Mouse (Mus musculus) myocyte (in vitro differentiated cells): Measurements from ENCODE around the gene B4galt4. TPM values are rescaled to one million over a fixed set of nuclear protein-coding genes. Genes with fewer than 3 reads are reported as not detected.

Experiments used
- H3K27me3 ChIP-seq: one replicate; pipeline ENCODE4 v1.6.1; 2011; ENCODE audit not compliant: control insufficient read depth, insufficient read depth, insufficient read length
- H3K36me3 ChIP-seq: one replicate; pipeline ENCODE4 v1.6.1; 2011; ENCODE audit not compliant: control insufficient read depth, insufficient read depth
- H3K4me2 ChIP-seq: one replicate; pipeline ENCODE4 v1.6.1; 2011; ENCODE audit warnings: low read depth, control low read depth
- H3K4me3 ChIP-seq: one replicate; pipeline ENCODE4 v1.5.1; 2011; ENCODE audit warnings: mild to moderate bottlenecking, control low read depth, moderate library complexity
- H3K79me2 ChIP-seq: one replicate; pipeline ENCODE4 v1.6.1; 2011; ENCODE audit not compliant: control insufficient read depth, insufficient read depth
- H3ac ChIP-seq: one replicate; pipeline ENCODE4 v1.6.1; 2011; ENCODE audit not compliant: control insufficient read depth, insufficient read length
- CEBPB ChIP-seq: IDR thresholded peaks from 2 replicates; pipeline ENCODE4 v1.6.1; 2011; ENCODE audit warnings: mild to moderate bottlenecking, moderate library complexity; ENCODE audit not compliant: poor library complexity, insufficient read depth, severe bottlenecking
- E2F4 ChIP-seq: IDR thresholded peaks from one replicate; pipeline ENCODE4 v1.6.1; 2011; ENCODE audit warnings: mild to moderate bottlenecking, control low read depth, moderate library complexity; ENCODE audit not compliant: insufficient read depth
- MAX ChIP-seq: IDR thresholded peaks from one replicate; pipeline ENCODE4 v1.6.1; 2011; ENCODE audit warnings: low read depth, mild to moderate bottlenecking, control low read depth
- MYOD1 ChIP-seq, 3 experiments: IDR thresholded peaks; one replicate each; pipeline ENCODE4 v1.6.1; 2011; ENCODE audit warnings: control low read depth in 2 of 3, low read depth in 2 of 3, mild to moderate bottlenecking in 2 of 3, moderate library complexity in 1 of 3; ENCODE audit not compliant: insufficient read length in 2 of 3, control insufficient read depth in 1 of 3
- MYOG ChIP-seq, 3 experiments: IDR thresholded peaks; one replicate each; pipeline ENCODE4 v1.6.1; 2011; ENCODE audit warnings: control low read depth in 2 of 3, low read depth in 2 of 3, mild to moderate bottlenecking in 2 of 3; ENCODE audit not compliant: insufficient read length in 2 of 3, control insufficient read depth in 1 of 3, insufficient read depth in 1 of 3
- POLR2A ChIP-seq: IDR thresholded peaks from one replicate; pipeline ENCODE4 v1.6.1; 2011; ENCODE audit warnings: low read depth, mild to moderate bottlenecking, control low read depth, moderate library complexity; ENCODE audit not compliant: insufficient read length
- POLR2AphosphoS2 ChIP-seq: IDR thresholded peaks from one replicate; pipeline ENCODE4 v1.6.1; 2011; ENCODE audit warnings: low read depth, control low read depth; ENCODE audit not compliant: insufficient read length
- REST ChIP-seq: IDR thresholded peaks from one replicate; pipeline ENCODE4 v1.6.1; 2011; ENCODE audit warnings: mild to moderate bottlenecking, control low read depth, moderate library complexity; ENCODE audit not compliant: insufficient read depth, insufficient read length
- SRF ChIP-seq: IDR thresholded peaks from one replicate; pipeline ENCODE4 v1.6.1; 2011; ENCODE audit warnings: low read depth; ENCODE audit not compliant: control insufficient read depth, insufficient read length
- TCF12 ChIP-seq: IDR thresholded peaks from one replicate; pipeline ENCODE4 v1.6.1; 2011; ENCODE audit warnings: mild to moderate bottlenecking, control low read depth; ENCODE audit not compliant: poor library complexity, insufficient read depth, severe bottlenecking
- TCF3 ChIP-seq: IDR thresholded peaks from one replicate; pipeline ENCODE4 v1.6.1; 2011; ENCODE audit warnings: low read depth, control low read depth; ENCODE audit not compliant: insufficient read length
- USF1 ChIP-seq: IDR thresholded peaks from one replicate; pipeline ENCODE4 v1.6.1; 2011; ENCODE audit warnings: low read depth, mild to moderate bottlenecking, control low read depth, moderate library complexity
- polyA plus RNA-seq: library from polyadenylated mRNA; unstranded; fragments of >200 nt; fragmentation: generic; extraction: Trizol; gene quantifications from one replicate; pipeline ENCODE4 v1.2.1, GENCODE M21; 2012; ENCODE audit warnings: missing spikeins

Gene B4galt4
- polyA plus RNA-seq, 1 experiment = 6.6 TPM

DNA sequence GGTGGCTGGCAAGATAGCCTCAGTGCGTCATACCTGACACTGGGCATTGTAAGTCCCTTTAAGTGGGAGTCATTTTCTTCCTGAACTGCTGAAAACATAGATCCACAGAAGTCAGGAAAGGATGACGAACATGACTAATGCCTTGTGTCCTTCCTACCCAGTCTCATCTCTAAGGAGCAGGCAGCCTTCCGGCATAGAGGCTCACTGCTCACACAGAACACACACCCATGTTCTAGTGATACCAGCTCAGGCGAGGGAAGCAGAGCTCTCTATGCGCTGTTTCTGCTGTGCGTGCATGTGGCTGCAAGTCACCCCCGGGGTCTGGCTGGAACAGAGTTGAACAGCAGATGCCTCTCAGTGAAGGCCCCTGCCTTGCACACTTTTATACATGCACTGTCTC is 43.2 kb downstream of the B4galt4 start:
- no peak overlapping the region for H3K4me2 ChIP-seq
- no peak for TF ChIP-seq CEBPB
- TF ChIP-seq USF1 = no peak
- no peak for TF ChIP-seq SRF
- TF ChIP-seq E2F4 = no peak
- TF ChIP-seq REST = no peak
- no peak for TF ChIP-seq TCF12
- no peak for TF ChIP-seq MYOD1 (IDR thresholded peaks at IDR 0.05; ENCODE audit: control insufficient read depth in 1 of 3, insufficient read length in 2 of 3, low read depth in 2 of 3)
- TF ChIP-seq POLR2AphosphoS2 = no peak
- TF ChIP-seq TCF3 = no peak
- TF ChIP-seq POLR2A = no peak
- no peak for TF ChIP-seq MYOG (IDR thresholded peaks at IDR 0.05; ENCODE audit: control insufficient read depth in 1 of 3, insufficient read depth in 1 of 3, insufficient read length in 2 of 3, low read depth in 2 of 3)
- TF ChIP-seq MAX = no peak
- no peaks in the 10 kb centered on the region for H3K27me3 ChIP-seq
- H3K36me3 ChIP-seq = no peaks in the 10 kb centered on the region
- H3K79me2 ChIP-seq = no peaks in the 10 kb centered on the region
- H3K4me3 ChIP-seq = no peak overlapping the region
- no peak overlapping the region for H3ac ChIP-seq

DNA sequence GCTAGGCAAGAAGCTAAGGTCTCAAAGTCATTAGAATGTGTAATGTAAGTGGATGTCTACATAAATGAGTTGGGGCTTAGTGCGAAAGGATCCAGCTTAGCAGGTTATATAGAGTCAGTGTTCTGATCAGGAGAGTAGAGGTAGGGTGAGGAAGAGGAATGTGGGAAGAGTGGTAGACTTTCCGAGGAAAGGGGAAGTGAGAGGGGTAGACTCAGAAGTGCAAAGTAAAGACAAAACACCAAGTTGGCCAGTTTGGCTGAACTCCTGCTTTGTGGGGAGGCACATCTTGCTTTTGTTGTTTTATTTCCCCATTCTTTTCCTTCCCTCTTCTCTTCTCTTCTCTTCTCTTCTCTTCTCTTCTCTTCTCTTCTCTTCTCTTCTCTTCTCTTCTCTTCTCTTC is 47.0 kb downstream of the B4galt4 start:
- H3K4me2 ChIP-seq = no peak overlapping the region
- H3K4me3 ChIP-seq = no peak overlapping the region
- H3K36me3 ChIP-seq = no peaks in the 10 kb centered on the region
- no peaks in the 10 kb centered on the region for H3K79me2 ChIP-seq
- H3ac ChIP-seq = no peak overlapping the region
- TF ChIP-seq USF1 = no peak
- TF ChIP-seq MYOD1 (IDR thresholded peaks at IDR 0.05; ENCODE audit: control insufficient read depth in 1 of 3, insufficient read length in 2 of 3, low read depth in 2 of 3) = no peak
- no peak for TF ChIP-seq POLR2AphosphoS2
- no peak for TF ChIP-seq CEBPB
- TF ChIP-seq SRF = no peak
- no peak for TF ChIP-seq MYOG (IDR thresholded peaks at IDR 0.05; ENCODE audit: control insufficient read depth in 1 of 3, insufficient read depth in 1 of 3, insufficient read length in 2 of 3, low read depth in 2 of 3)
- TF ChIP-seq POLR2A = no peak
- TF ChIP-seq MAX = no peak
- no peak for TF ChIP-seq TCF12
- TF ChIP-seq TCF3 = no peak
- no peak for TF ChIP-seq E2F4
- no peak for TF ChIP-seq REST
- H3K27me3 ChIP-seq = no peaks in the 10 kb centered on the region

DNA sequence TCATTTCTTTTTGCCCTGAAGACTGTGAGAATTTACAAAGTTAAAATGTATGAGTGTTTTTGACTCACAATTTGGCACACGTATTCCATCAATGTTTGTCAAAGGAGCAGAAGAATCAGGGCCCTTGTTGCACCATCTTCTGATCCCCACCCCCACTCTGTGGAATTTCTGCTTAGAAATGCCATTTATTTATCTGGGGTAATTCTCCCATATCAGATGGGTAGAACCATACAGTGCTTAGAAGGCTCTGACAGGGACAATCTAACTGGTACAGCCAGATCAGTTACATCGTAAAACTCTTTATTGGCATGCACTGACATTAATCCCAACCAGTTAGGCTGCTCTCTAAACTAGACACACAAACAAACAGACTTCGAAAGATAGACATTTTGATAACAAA is 47.9 kb downstream of the B4galt4 start:
- TF ChIP-seq SRF (no peak), TCF3 (no peak), REST (no peak), MYOD1 (IDR thresholded peaks at IDR 0.05; ENCODE audit: control insufficient read depth in 1 of 3, insufficient read length in 2 of 3, low read depth in 2 of 3) (no peak), POLR2AphosphoS2 (no peak), USF1 (no peak), CEBPB (no peak), TCF12 (no peak), POLR2A (no peak), MYOG (IDR thresholded peaks at IDR 0.05; ENCODE audit: control insufficient read depth in 1 of 3, insufficient read depth in 1 of 3, insufficient read length in 2 of 3, low read depth in 2 of 3) (no peak), E2F4 (no peak), MAX (no peak)
- H3K36me3 ChIP-seq = no peaks in the 10 kb centered on the region
- H3K4me2 ChIP-seq = no peak overlapping the region
- H3K4me3 ChIP-seq = no peak overlapping the region
- H3K27me3 ChIP-seq = no peaks in the 10 kb centered on the region
- H3ac ChIP-seq = no peak overlapping the region
- no peaks in the 10 kb centered on the region for H3K79me2 ChIP-seq

- H3K27me3 ChIP-seq = no peaks in the 10 kb centered on the region
- H3K36me3 ChIP-seq = no peaks in the 10 kb centered on the region
- H3K79me2 ChIP-seq = no peaks in the 10 kb centered on the region
- peak overlapping the region; percentile 5 for H3K4me2 ChIP-seq
- H3K4me3 ChIP-seq = no peak overlapping the region
- no peak overlapping the region for H3ac ChIP-seq
- TF ChIP-seq E2F4 = no peak
- TF ChIP-seq USF1 = no peak
- no peak for TF ChIP-seq CEBPB
- no peak for TF ChIP-seq POLR2A
- no peak for TF ChIP-seq MYOD1 (IDR thresholded peaks at IDR 0.05; ENCODE audit: control insufficient read depth in 1 of 3, insufficient read length in 2 of 3, low read depth in 2 of 3)
These were observed 51.1 kb downstream of the B4galt4 start for GRCm38 (mm10) chr16:38793120-38793519.

GRCm38 (mm10) chr16:38798957-38799450 is 56.9 kb downstream of the B4galt4 start:
- Histone ChIP-seq H3ac (no peak overlapping the region), H3K4me3 (no peak overlapping the region), H3K27me3 (no peaks in the 10 kb centered on the region), H3K4me2 (no peak overlapping the region), H3K79me2 (no peaks in the 10 kb centered on the region), H3K36me3 (no peaks in the 10 kb centered on the region)
- TF ChIP-seq CEBPB (no peak), TCF3 (no peak)
